ENCODE assay signal across 13 mouse cellular contexts in the genomic region with DNA sequence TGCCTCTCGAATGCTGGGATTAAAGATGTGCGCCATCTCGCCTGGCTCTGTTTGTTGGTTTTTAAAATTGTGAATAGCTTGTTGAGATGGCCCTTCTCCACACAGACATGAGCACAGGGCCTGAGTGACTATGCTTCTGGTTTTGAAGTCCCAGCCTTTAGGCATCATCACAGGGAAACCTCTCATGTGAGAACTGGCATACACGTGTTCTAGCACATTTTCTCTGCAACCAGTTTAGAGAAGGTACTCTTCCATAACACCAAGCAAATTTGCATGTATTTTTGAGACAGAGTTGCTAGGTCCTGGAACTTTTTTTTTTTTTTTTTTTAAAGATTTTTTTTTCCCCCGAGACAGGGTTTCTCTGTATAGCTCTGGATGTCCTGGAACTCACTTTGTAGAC. TPM values are rescaled to one million over a fixed set of nuclear protein-coding genes. Genes with fewer than 3 reads are reported as not detected.
A peak's percentile ranks its signal among the peaks of the same experiment; 100 is the strongest.
DNase-seq lines count a peak whose midpoint lies in the region; ATAC-seq lines count a peak whose summit lies in the region.
"Had no signal": no experiment of that assay in that cellular context is flagged by ENCODE, and none has a peak within 500 bp of the region (broad histone marks: within the 10 kb centered on the region; RNA-seq: fewer than 3 reads in every experiment).

No protein-coding gene starts in this region.

- 80% methylated on average over 5 of the region's 5 CpGs for WGBS in forebrain, embryonic 13.5 days
- WGBS in forebrain, embryonic 14.5 days = 85% methylated on average over 5 of the region's 5 CpGs
- WGBS in lung, embryonic 15.5 days = 77% methylated on average over 5 of the region's 5 CpGs
- WGBS in intestine, embryonic 16.5 days = 87% methylated on average over 5 of the region's 5 CpGs
- 91% methylated on average over 5 of the region's 5 CpGs for WGBS in neural tube, embryonic 15.5 days

- no peak overlapping the region for H3K27ac ChIP-seq in forebrain, embryonic 13.5 days
- no peak overlapping the region for H3K27ac ChIP-seq in forebrain, embryonic 14.5 days (ENCODE audit: low read depth, low read length)
- no peak overlapping the region for H3K27ac ChIP-seq in lung, embryonic 15.5 days
- no peak overlapping the region for H3K27ac ChIP-seq in intestine, embryonic 16.5 days (ENCODE audit: low read length)
- H3K27ac ChIP-seq in neural tube, embryonic 15.5 days (replicated peaks) = no peak overlapping the region

- H3K4me3 ChIP-seq in forebrain, embryonic 13.5 days = 0 out of 2 replicates have a peak overlapping the region, but pooled peaks have one; percentile 97
- no peak overlapping the region for H3K4me3 ChIP-seq in forebrain, embryonic 14.5 days (ENCODE audit: low read depth, low read length)
- peak overlapping the region; percentile 77; the same call in 1 of the 2 replicates for H3K4me3 ChIP-seq in lung, embryonic 15.5 days
- H3K4me3 ChIP-seq in intestine, embryonic 16.5 days (ENCODE audit: low read length) = no peak overlapping the region
- H3K4me3 ChIP-seq in neural tube, embryonic 15.5 days (replicated peaks) = peak overlapping the region; percentile 88; the same call in 1 of the 2 replicates

- no peak for DNase-seq in forebrain, embryonic 14.5 days (ENCODE audit: low spot score)
- no peak for DNase-seq in lung, postnatal 10 days
- no peak for DNase-seq in MN1 (ENCODE audit: low spot score)
- DNase-seq in left cerebral cortex, adult 18-20 months (ENCODE audit: low spot score in 2 of 2) = no peak
- DNase-seq: cerebellum, adult 8-10 months; gastrocnemius, postnatal 36 days; heart, postnatal 36 days; thymus, postnatal 36 days had no signal

- H3K4me1 ChIP-seq in forebrain, embryonic 13.5 days = peaks cover 32% of the 10 kb centered on the region
- H3K4me1 ChIP-seq in forebrain, embryonic 14.5 days (ENCODE audit: control insufficient read depth, insufficient read depth, low read length) = peaks cover 11% of the 10 kb centered on the region
- peaks cover 21% of the 10 kb centered on the region for H3K4me1 ChIP-seq in lung, embryonic 15.5 days
- H3K4me1 ChIP-seq in intestine, embryonic 16.5 days (ENCODE audit: control insufficient read depth, insufficient read depth, low read length) = peaks cover 13% of the 10 kb centered on the region
- peaks cover 29% of the 10 kb centered on the region for H3K4me1 ChIP-seq in neural tube, embryonic 15.5 days

- H3K27me3 ChIP-seq in forebrain, embryonic 13.5 days = no peaks in the 10 kb centered on the region
- no peaks in the 10 kb centered on the region for H3K27me3 ChIP-seq in forebrain, embryonic 14.5 days (replicated peaks; ENCODE audit: control insufficient read depth, insufficient read depth, low read length)
- no peaks in the 10 kb centered on the region for H3K27me3 ChIP-seq in lung, embryonic 15.5 days
- H3K27me3 ChIP-seq in intestine, embryonic 16.5 days (replicated peaks; ENCODE audit: control insufficient read depth, insufficient read depth, low read length) = no peaks in the 10 kb centered on the region
- H3K27me3 ChIP-seq in neural tube, embryonic 15.5 days (replicated peaks) = no peaks in the 10 kb centered on the region

- H3K9ac ChIP-seq in forebrain, embryonic 13.5 days = no peak overlapping the region
- H3K9ac ChIP-seq in forebrain, embryonic 14.5 days (ENCODE audit: low read length) = no peak overlapping the region
- H3K9ac ChIP-seq in lung, embryonic 15.5 days = no peak overlapping the region
- H3K9ac ChIP-seq in intestine, embryonic 16.5 days (ENCODE audit: low read depth, low read length) = peak overlapping the region; percentile 97; the same call in 1 of the 2 replicates
- H3K9ac ChIP-seq in neural tube, embryonic 15.5 days (replicated peaks) = no peak overlapping the region

- no peaks in the 10 kb centered on the region for H3K9me3 ChIP-seq in forebrain, embryonic 13.5 days (replicated peaks)
- H3K9me3 ChIP-seq in forebrain, embryonic 14.5 days (replicated peaks; ENCODE audit: control insufficient read depth, low read length) = no peaks in the 10 kb centered on the region
- H3K9me3 ChIP-seq in lung, embryonic 15.5 days = no peaks in the 10 kb centered on the region
- H3K9me3 ChIP-seq in intestine, embryonic 16.5 days (ENCODE audit: control insufficient read depth, low read length) = no peaks in the 10 kb centered on the region
- H3K9me3 ChIP-seq in neural tube, embryonic 15.5 days (replicated peaks) = no peaks in the 10 kb centered on the region

- peak overlapping the region; percentile 71; the same call in 1 of the 2 replicates for H3K4me2 ChIP-seq in forebrain, embryonic 13.5 days
- no peak overlapping the region for H3K4me2 ChIP-seq in forebrain, embryonic 14.5 days (ENCODE audit: low read length)
- peak overlapping the region; percentile 70; the same call in 1 of the 2 replicates for H3K4me2 ChIP-seq in lung, embryonic 15.5 days
- peak overlapping the region; percentile 69; the same call in 1 of the 2 replicates for H3K4me2 ChIP-seq in intestine, embryonic 16.5 days (ENCODE audit: low read depth, low read length)
- H3K4me2 ChIP-seq in neural tube, embryonic 15.5 days = no peak overlapping the region

- peaks cover 44% of the 10 kb centered on the region for H3K36me3 ChIP-seq in forebrain, embryonic 13.5 days (ENCODE audit: poor library complexity, severe bottlenecking)
- peaks cover 41% of the 10 kb centered on the region for H3K36me3 ChIP-seq in forebrain, embryonic 14.5 days (ENCODE audit: control insufficient read depth, insufficient read depth, low read length)
- peaks cover 43% of the 10 kb centered on the region for H3K36me3 ChIP-seq in lung, embryonic 15.5 days
- H3K36me3 ChIP-seq in intestine, embryonic 16.5 days (ENCODE audit: control insufficient read depth, insufficient read depth, low read length) = peaks cover 9% of the 10 kb centered on the region
- peaks cover 40% of the 10 kb centered on the region for H3K36me3 ChIP-seq in neural tube, embryonic 15.5 days

- no peak for ATAC-seq in forebrain, embryonic 13.5 days
- no peak for ATAC-seq in forebrain, embryonic 14.5 days
- no peak for ATAC-seq in lung, embryonic 15.5 days (ENCODE audit: borderline replicate concordance, extremely low read depth, low FRiP score, low TSS enrichment)
- no peak for ATAC-seq in intestine, embryonic 16.5 days
- ATAC-seq in neural tube, embryonic 15.5 days (ENCODE audit: low FRiP score) = no peak

RNA-seq across cellular contexts. Expression of a gene that starts 2.0 kb away (rescaled TPM):
- 349 and 357 TPM in 2 replicates for polyA plus RNA-seq in forebrain, embryonic 13.5 days (2015; fragmentation: Nextera tagmentation; extraction: Ambion mirVana)
- 165 and 172 TPM in 2 replicates for polyA plus RNA-seq in forebrain, embryonic 14.5 days (2014; fragmentation: Nextera tagmentation; extraction: Ambion mirVana)
- polyA plus RNA-seq in lung, embryonic 15.5 days (2015; fragmentation: Nextera tagmentation; extraction: Ambion mirVana) = 332 and 360 TPM in 2 replicates
- 238 and 263 TPM in 2 replicates for polyA plus RNA-seq in intestine, embryonic 16.5 days (2015; fragmentation: Nextera tagmentation; extraction: Ambion mirVana)
- 176 and 225 TPM in 2 replicates for polyA plus RNA-seq in neural tube, embryonic 15.5 days (2015; fragmentation: Nextera tagmentation; extraction: Ambion mirVana)
- 100 to 1,000 TPM; 118 to 119 TPM for total RNA-seq in left cerebral cortex, adult 18-20 months (2021)

RNA-seq across cellular contexts. Expression of a gene that starts 19.6 kb away (rescaled TPM):
- polyA plus RNA-seq in forebrain, embryonic 13.5 days (2015; fragmentation: Nextera tagmentation; extraction: Ambion mirVana) = 4.4 and 5.3 TPM in 2 replicates
- 5.6 and 6.1 TPM in 2 replicates for polyA plus RNA-seq in forebrain, embryonic 14.5 days (2014; fragmentation: Nextera tagmentation; extraction: Ambion mirVana)
- 3.2 and 3.6 TPM in 2 replicates for polyA plus RNA-seq in lung, embryonic 15.5 days (2015; fragmentation: Nextera tagmentation; extraction: Ambion mirVana)
- polyA plus RNA-seq in intestine, embryonic 16.5 days (2015; fragmentation: Nextera tagmentation; extraction: Ambion mirVana) = 12.2 and 12.5 TPM in 2 replicates
- polyA plus RNA-seq in neural tube, embryonic 15.5 days (2015; fragmentation: Nextera tagmentation; extraction: Ambion mirVana) = 12.0 and 12.4 TPM in 2 replicates
- 10 to 100 TPM; 36.4 to 37.2 TPM for total RNA-seq in left cerebral cortex, adult 18-20 months (2021)

RNA-seq across cellular contexts. Expression of a gene that starts 20.9 kb away (rescaled TPM):
- polyA plus RNA-seq in forebrain, embryonic 13.5 days (2015; fragmentation: Nextera tagmentation; extraction: Ambion mirVana) = not detected in 2 replicates
- polyA plus RNA-seq in forebrain, embryonic 14.5 days (2014; fragmentation: Nextera tagmentation; extraction: Ambion mirVana) = 0.14 TPM in 1 of 2 replicates, not detected in the other
- polyA plus RNA-seq in lung, embryonic 15.5 days (2015; fragmentation: Nextera tagmentation; extraction: Ambion mirVana) = not detected in 2 replicates
- polyA plus RNA-seq in intestine, embryonic 16.5 days (2015; fragmentation: Nextera tagmentation; extraction: Ambion mirVana) = 0.31 and 0.39 TPM in 2 replicates
- polyA plus RNA-seq in neural tube, embryonic 15.5 days (2015; fragmentation: Nextera tagmentation; extraction: Ambion mirVana) = 0.14 TPM in 1 of 2 replicates, not detected in the other
- total RNA-seq in left cerebral cortex, adult 18-20 months (2021) = under 1 TPM in 1 of 2 experiments, not detected in 1; 0.30 TPM
- total RNA-seq: adrenal gland, postnatal 4 days; gastrocnemius, postnatal 36 days; heart, postnatal 36 days had no signal

Comparison
In these comparisons a context has a peak if more than half of its experiments do, and no peak if none do; other contexts are left out.
1. H3K4me2 ChIP-seq: peak in forebrain, embryonic 13.5 days (single experiment), lung, embryonic 15.5 days (single experiment) and intestine, embryonic 16.5 days (single experiment); none in forebrain, embryonic 14.5 days (single experiment) and neural tube, embryonic 15.5 days (single experiment).
2. H3K4me3 ChIP-seq: peak in forebrain, embryonic 13.5 days (single experiment), lung, embryonic 15.5 days (single experiment) and neural tube, embryonic 15.5 days (single experiment); none in forebrain, embryonic 14.5 days (single experiment) and intestine, embryonic 16.5 days (single experiment).